Mouse (Mus musculus) forebrain, embryonic 10.5 days (tissue): ENCODE data around the gene Mtf2. TPM values are rescaled to one million over a fixed set of nuclear protein-coding genes. Genes with fewer than 3 reads are reported as not detected.
"Not testable (repeated sequence)": the region's sequence is repeated elsewhere in the genome, so short reads cannot be mapped to it uniquely, and the experiment has no call there.

ENCODE experiments used
- DNase-seq: peaks from one replicate; pipeline ENCODE4 v3.0.0-alpha.2; 2017; ENCODE audit warnings: low spot score; ENCODE audit errors: extremely low spot score
- H3K27ac ChIP-seq: fragments of 300-500 bp; sonication (generic); 2 replicates; pipeline ENCODE4 v1.5.1; 2016; ENCODE audit warnings: mild to moderate bottlenecking
- H3K27me3 ChIP-seq: fragments of 300-500 bp; sonication (generic); 2 replicates; pipeline ENCODE4 v1.6.1; 2016; ENCODE audit warnings: mild to moderate bottlenecking; ENCODE audit not compliant: poor library complexity, severe bottlenecking
- H3K36me3 ChIP-seq: fragments of 300-500 bp; sonication (generic); replicated peaks from 2 replicates; pipeline ENCODE4 v1.6.1; 2016; ENCODE audit warnings: mild to moderate bottlenecking, moderate library complexity
- H3K4me1 ChIP-seq: fragments of 300-500 bp; sonication (generic); 2 replicates; pipeline ENCODE4 v1.6.1; 2016
- H3K4me3 ChIP-seq: fragments of 300-500 bp; sonication (generic); 2 replicates; pipeline ENCODE4 v1.5.1; 2016; ENCODE audit warnings: mild to moderate bottlenecking, moderate library complexity
- H3K9me3 ChIP-seq: fragments of 300-500 bp; sonication (generic); 2 replicates; pipeline ENCODE4 v1.6.1; 2016; ENCODE audit warnings: mild to moderate bottlenecking, moderate library complexity
- WGBS: fragments of 180-500 bp; shearing (Covaris S2); methylation state at CpG from one replicate; pipeline ENCODE4 v1.1.7; 2016; 5-methylcytosine and 5-hydroxymethylcytosine counted together
- polyA plus RNA-seq: library from polyadenylated mRNA; unstranded; fragments of >200 nt; fragmentation: Nextera tagmentation; extraction: Ambion mirVana; gene quantifications from 2 replicates; pipeline ENCODE4 v1.2.1, GENCODE M21; 2016

The Mtf2 gene
- polyA plus RNA-seq, 1 experiment from 2014 or later: 133 TPM

DNA sequence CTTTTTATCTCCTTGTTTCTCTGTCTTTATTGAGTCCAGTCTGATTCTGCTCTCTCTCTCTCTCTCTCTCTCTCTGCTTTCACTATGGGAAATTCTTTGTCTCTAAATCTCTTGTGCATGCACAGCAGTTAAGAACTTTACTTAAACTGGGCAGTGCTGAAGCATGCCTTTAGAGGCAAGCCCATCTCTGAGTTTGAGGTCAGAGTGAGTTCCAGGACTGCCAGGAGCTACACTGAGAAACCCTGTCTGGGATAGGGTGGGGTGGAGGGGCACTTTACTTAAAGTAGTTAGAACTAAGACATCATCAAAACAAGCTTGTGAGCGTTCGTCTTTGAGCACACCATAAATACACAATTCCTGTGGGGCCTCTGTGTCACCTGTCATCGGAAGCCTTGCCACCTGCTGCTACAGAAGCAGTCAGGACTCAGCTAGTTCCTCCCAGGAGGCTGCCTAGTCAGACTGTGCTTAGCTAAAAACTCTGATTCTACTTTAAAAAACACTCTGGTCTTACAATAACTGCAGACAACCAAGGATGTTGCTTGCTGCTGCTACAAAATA lies 15.7 kb upstream of the Mtf2 start:
- Histone ChIP-seq H3K27me3 (peaks cover 34% of the 10 kb centered on the region), H3K36me3 (no peaks in the 10 kb centered on the region), H3K9me3 (no peaks in the 10 kb centered on the region), H3K4me1 (peaks cover 9% of the 10 kb centered on the region; the same call in 1 of the 2 replicates), H3K27ac (no peak overlapping the region), H3K4me3 (no peak overlapping the region)
- WGBS: 11% methylated on average over 3 of the region's 3 CpGs
- no peak for DNase-seq

DNA sequence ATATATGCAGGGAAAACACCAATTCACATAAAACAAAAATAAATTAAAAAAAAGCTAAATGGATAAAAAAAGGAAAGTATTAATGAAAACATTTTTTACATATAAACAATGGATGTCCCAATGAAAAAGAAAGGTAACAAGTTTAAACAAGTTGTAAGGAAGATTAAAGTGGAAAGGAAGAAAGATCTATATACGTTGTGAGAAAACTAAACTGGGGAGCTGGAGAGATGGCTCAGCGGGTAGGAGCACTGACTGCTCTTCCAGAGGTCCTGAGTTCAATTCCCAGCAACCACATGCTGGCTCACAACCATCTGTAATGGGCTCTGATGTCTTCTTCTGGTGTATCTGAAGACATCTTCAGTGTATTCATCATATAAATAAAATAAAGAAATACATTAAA lies 14.4 kb upstream of the Mtf2 start:
- Histone ChIP-seq H3K36me3 (no peaks in the 10 kb centered on the region), H3K27ac (no peak overlapping the region), H3K27me3 (peaks cover 34% of the 10 kb centered on the region), H3K9me3 (no peaks in the 10 kb centered on the region), H3K4me1 (peaks cover 9% of the 10 kb centered on the region; the same call in 1 of the 2 replicates), H3K4me3 (no peak overlapping the region)
- DNase-seq: no peak
- WGBS: 78% methylated on average over 2 of the region's 2 CpGs

DNA sequence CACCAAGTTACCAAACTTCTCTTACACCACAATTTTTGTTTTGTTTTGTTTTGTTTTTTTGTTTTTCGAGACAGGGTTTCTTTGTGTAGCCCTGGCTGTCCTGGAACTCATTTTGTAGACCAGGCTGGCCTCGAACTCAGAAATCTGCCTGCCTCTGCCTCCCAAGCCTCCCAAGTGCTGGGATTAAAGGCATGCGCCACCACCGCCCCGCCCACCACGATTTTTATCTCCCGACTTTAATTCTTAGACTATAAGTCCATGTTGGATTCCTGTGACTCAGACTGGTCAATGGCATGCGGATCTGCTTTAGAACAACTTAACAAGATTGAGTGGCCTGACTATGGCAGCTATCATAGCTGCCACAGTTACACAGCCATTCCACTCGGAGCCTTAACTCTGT lies 13.7 kb upstream of the Mtf2 start:
- not testable (repeated sequence) for H3K36me3 ChIP-seq, DNase-seq, H3K4me1 ChIP-seq, H3K9me3 ChIP-seq, H3K4me3 ChIP-seq, H3K27ac ChIP-seq
- 93% methylated on average over 9 of the region's 9 CpGs for WGBS
- H3K27me3 ChIP-seq: peaks cover 34% of the 10 kb centered on the region

- DNase-seq: no peak
- peaks cover 34% of the 10 kb centered on the region for H3K27me3 ChIP-seq
- H3K4me3 ChIP-seq: no peak overlapping the region
- no peaks in the 10 kb centered on the region for H3K36me3 ChIP-seq
- H3K9me3 ChIP-seq: no peaks in the 10 kb centered on the region
- peaks cover 9% of the 10 kb centered on the region; the same call in 1 of the 2 replicates for H3K4me1 ChIP-seq
- 81% methylated on average over 1 of the region's 1 CpGs for WGBS
- no peak overlapping the region for H3K27ac ChIP-seq
Measured at GRCm38 (mm10) chr5:108052200-108052599, 13.3 kb upstream of the Mtf2 start.

- Histone ChIP-seq H3K36me3 (no peaks in the 10 kb centered on the region), H3K4me1 (peaks cover 9% of the 10 kb centered on the region; the same call in 1 of the 2 replicates), H3K27ac (no peak overlapping the region), H3K4me3 (no peak overlapping the region), H3K9me3 (no peaks in the 10 kb centered on the region), H3K27me3 (peaks cover 34% of the 10 kb centered on the region)
- DNase-seq: no peak
- 89% methylated on average over 6 of the region's 6 CpGs for WGBS
Measured at GRCm38 (mm10) chr5:108053566-108053965, 11.9 kb upstream of the Mtf2 start.

- no peaks in the 10 kb centered on the region for H3K27me3 ChIP-seq
- no peak for DNase-seq
- H3K9me3 ChIP-seq: no peaks in the 10 kb centered on the region; the same call in 1 of the 2 replicates
- no peak overlapping the region for H3K27ac ChIP-seq
- H3K4me3 ChIP-seq: no peak overlapping the region
- H3K36me3 ChIP-seq: no peaks in the 10 kb centered on the region
- 0 out of 2 replicates have a peak, but pooled peaks cover 4% of the 10 kb centered on the region for H3K4me1 ChIP-seq
- WGBS: 92% methylated on average over 9 of the region's 9 CpGs
Measured at GRCm38 (mm10) chr5:108060413-108060812, 5.1 kb upstream of the Mtf2 start.

DNA sequence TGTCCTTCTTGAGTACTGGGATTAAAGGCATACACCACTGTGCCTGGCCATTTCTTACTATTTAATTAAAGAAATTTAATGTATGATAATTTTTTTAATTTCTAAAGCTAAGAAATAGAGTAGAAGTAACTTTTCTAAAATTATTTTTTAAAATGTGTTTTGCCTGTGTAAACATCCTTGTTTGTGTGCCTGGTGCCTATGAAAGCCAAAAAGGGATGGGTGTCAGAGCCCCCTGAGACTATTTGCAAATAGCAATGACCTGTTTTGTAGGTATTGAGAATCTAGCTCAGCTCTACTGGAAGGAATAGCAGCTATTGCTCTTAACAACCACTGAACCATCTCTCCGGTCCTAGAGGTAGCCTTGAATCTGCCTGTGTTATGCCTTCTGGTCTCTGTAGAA lies 6.8 kb downstream of the Mtf2 start:
- no peaks in the 10 kb centered on the region for H3K27me3 ChIP-seq
- DNase-seq: no peak

GRCm38 (mm10) chr5:108076241-108076640 lies 10.8 kb downstream of the Mtf2 start:
- Histone ChIP-seq H3K36me3 (peaks cover 97% of the 10 kb centered on the region), H3K4me3 (no peak overlapping the region), H3K27ac (no peak overlapping the region), H3K4me1 (no peaks in the 10 kb centered on the region), H3K27me3 (no peaks in the 10 kb centered on the region), H3K9me3 (no peaks in the 10 kb centered on the region; the same call in 1 of the 2 replicates)
- DNase-seq: no peak

More for the DNA sequence above, 6.8 kb downstream of the Mtf2 start:
- Histone ChIP-seq H3K4me1 (peaks cover 6% of the 10 kb centered on the region), H3K36me3 (peaks cover 100% of the 10 kb centered on the region), H3K9me3 (peaks cover 7% of the 10 kb centered on the region; the same call in 1 of the 2 replicates), H3K27ac (no peak overlapping the region), H3K4me3 (no peak overlapping the region)
- WGBS: 98% methylated on average over 1 of the region's 1 CpGs

GRCm38 (mm10) chr5:108076833-108077540 lies 11.5 kb downstream of the Mtf2 start:
- H3K27ac ChIP-seq: no peak overlapping the region
- H3K36me3 ChIP-seq: peaks cover 96% of the 10 kb centered on the region
- DNase-seq: no peak
- no peaks in the 10 kb centered on the region; the same call in 1 of the 2 replicates for H3K9me3 ChIP-seq
- H3K27me3 ChIP-seq: no peaks in the 10 kb centered on the region
- no peak overlapping the region for H3K4me3 ChIP-seq
- H3K4me1 ChIP-seq: no peaks in the 10 kb centered on the region
- 46% methylated on average over 6 of the region's 6 CpGs for WGBS

DNA sequence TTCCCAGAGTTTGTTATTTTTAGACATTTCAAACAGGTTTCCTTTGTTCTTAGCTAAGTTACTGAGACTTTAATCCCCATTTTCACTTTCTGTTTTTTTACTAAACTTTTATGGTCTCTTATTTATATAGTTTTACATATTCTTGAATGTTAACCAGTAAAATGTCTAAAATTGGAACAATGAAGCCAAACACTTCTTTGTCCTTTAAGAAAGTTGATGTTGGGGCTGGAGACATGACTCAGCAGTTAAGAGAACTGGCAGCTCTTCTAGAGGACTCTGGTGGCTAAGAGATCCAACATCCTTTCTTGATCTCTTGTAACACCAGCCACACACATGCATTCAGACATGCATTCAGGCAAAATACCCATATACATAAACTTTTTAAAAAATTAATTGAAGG lies 14.1 kb downstream of the Mtf2 start:
- no peak for DNase-seq
- peaks cover 93% of the 10 kb centered on the region for H3K36me3 ChIP-seq
- H3K9me3 ChIP-seq: no peaks in the 10 kb centered on the region; the same call in 1 of the 2 replicates
- H3K27ac ChIP-seq: no peak overlapping the region
- no peak overlapping the region for H3K4me3 ChIP-seq
- no peaks in the 10 kb centered on the region for H3K27me3 ChIP-seq
- no peaks in the 10 kb centered on the region for H3K4me1 ChIP-seq

DNA sequence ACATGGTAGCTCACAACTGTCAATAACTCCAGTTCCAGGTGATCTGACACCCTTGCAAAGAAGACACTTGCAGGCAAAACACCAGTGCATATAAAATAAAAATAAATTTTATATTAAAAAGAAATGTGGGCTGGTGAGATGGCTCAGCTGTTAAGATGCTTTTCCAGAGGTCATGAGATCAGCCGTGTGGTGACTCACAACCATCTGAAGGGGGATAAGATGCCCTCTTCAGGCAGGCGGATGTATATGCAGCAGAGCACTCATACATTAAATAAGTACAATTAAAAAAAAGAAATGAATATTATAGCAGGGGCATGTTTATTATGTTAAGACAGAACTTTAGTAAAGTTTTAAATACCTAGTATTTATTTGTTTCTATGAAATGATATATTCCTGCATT lies 16.9 kb downstream of the Mtf2 start:
- DNase-seq: no peak
- Histone ChIP-seq H3K4me1 (no peaks in the 10 kb centered on the region), H3K9me3 (no peaks in the 10 kb centered on the region), H3K27ac (no peak overlapping the region), H3K4me3 (no peak overlapping the region), H3K27me3 (no peaks in the 10 kb centered on the region), H3K36me3 (peaks cover 93% of the 10 kb centered on the region)
- 50% methylated on average over 2 of the region's 2 CpGs for WGBS

DNA sequence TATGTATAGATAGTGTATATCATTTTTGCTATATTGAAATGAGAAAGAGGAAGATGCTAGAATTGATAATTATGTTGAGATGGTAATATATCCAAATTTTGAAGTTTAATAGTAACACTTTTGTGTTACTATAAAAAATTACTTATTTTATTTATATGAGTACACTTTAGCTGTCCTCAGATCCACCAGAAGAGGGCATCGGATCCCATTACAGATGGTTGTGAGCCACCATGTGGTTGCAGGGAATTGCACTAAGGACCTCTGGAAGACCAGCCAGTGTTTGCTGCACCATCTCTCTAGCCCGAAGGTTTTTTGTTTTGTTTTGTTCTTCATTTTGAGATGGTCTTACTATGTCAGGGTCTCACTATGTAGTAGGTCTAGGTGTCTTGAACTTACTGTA lies 20.0 kb downstream of the Mtf2 start:
- H3K9me3 ChIP-seq: no peaks in the 10 kb centered on the region
- H3K27ac ChIP-seq: no peak overlapping the region
- no peak overlapping the region for H3K4me3 ChIP-seq
- H3K4me1 ChIP-seq: no peaks in the 10 kb centered on the region
- no peak for DNase-seq
- no peaks in the 10 kb centered on the region for H3K27me3 ChIP-seq
- peaks cover 96% of the 10 kb centered on the region for H3K36me3 ChIP-seq
- WGBS: 95% methylated on average over 2 of the region's 2 CpGs

- not testable (repeated sequence) for H3K4me3 ChIP-seq, H3K27ac ChIP-seq, H3K27me3 ChIP-seq, H3K9me3 ChIP-seq, H3K4me1 ChIP-seq, DNase-seq
- WGBS: 95% methylated on average over 8 of the region's 8 CpGs
- H3K36me3 ChIP-seq: peaks cover 97% of the 10 kb centered on the region
Measured at GRCm38 (mm10) chr5:108092731-108093130, 27.3 kb downstream of the Mtf2 start.
